Mouse (Mus musculus): ENCODE results near the gene Dlg2. TPM values are rescaled to one million over a fixed set of nuclear protein-coding genes. Genes with fewer than 3 reads are reported as not detected.

The Dlg2 gene
- polyA plus RNA-seq, 1 experiment, result 4.1 TPM

GRCm38 (mm10) chr7:92125886-92126285 lies 1649.4 kb downstream of the Dlg2 start:
- no peaks in the 10 kb centered on the region for H3K4me1 ChIP-seq
- no peak overlapping the region for H3K4me3 ChIP-seq (replicated peaks)
- TF ChIP-seq GATA1 (IDR thresholded peaks at IDR 0.05; ENCODE audit: borderline replicate concordance, low read length) (no peak), FLI1 (IDR thresholded peaks at IDR 0.05; ENCODE audit: low read length) (no peak)
- H3K27me3 ChIP-seq (replicated peaks), result no peaks in the 10 kb centered on the region
- H3K36me3 ChIP-seq (replicated peaks; ENCODE audit: low read length), result no peaks in the 10 kb centered on the region
- H3K9me3 ChIP-seq, result no peaks in the 10 kb centered on the region

- H3K36me3 ChIP-seq (replicated peaks; ENCODE audit: low read length), result no peaks in the 10 kb centered on the region
- H3K9me3 ChIP-seq, result no peaks in the 10 kb centered on the region
- TF ChIP-seq GATA1 (IDR thresholded peaks at IDR 0.05; ENCODE audit: borderline replicate concordance, low read length) (no peak), FLI1 (IDR thresholded peaks at IDR 0.05; ENCODE audit: low read length) (no peak)
- H3K4me1 ChIP-seq, result no peaks in the 10 kb centered on the region
- no peaks in the 10 kb centered on the region for H3K27me3 ChIP-seq (replicated peaks)
- H3K4me3 ChIP-seq (replicated peaks), result no peak overlapping the region
Measured at GRCm38 (mm10) chr7:92134301-92134700, 1657.8 kb downstream of the Dlg2 start.

GRCm38 (mm10) chr7:92135624-92136023 lies 1659.2 kb downstream of the Dlg2 start:
- TF ChIP-seq GATA1 (IDR thresholded peaks at IDR 0.05; ENCODE audit: borderline replicate concordance, low read length) (no peak), FLI1 (IDR thresholded peaks at IDR 0.05; ENCODE audit: low read length) (no peak)
- H3K4me1 ChIP-seq, result no peaks in the 10 kb centered on the region
- no peaks in the 10 kb centered on the region for H3K36me3 ChIP-seq (replicated peaks; ENCODE audit: low read length)
- H3K27me3 ChIP-seq (replicated peaks), result no peaks in the 10 kb centered on the region
- H3K4me3 ChIP-seq (replicated peaks), result no peak overlapping the region
- H3K9me3 ChIP-seq, result no peaks in the 10 kb centered on the region

GRCm38 (mm10) chr7:92140051-92140817 lies 1663.8 kb downstream of the Dlg2 start:
- Histone ChIP-seq H3K4me1 (no peaks in the 10 kb centered on the region), H3K9me3 (no peaks in the 10 kb centered on the region), H3K4me3 (replicated peaks) (no peak overlapping the region), H3K27me3 (replicated peaks) (no peaks in the 10 kb centered on the region), H3K36me3 (replicated peaks; ENCODE audit: low read length) (no peaks in the 10 kb centered on the region)
- TF ChIP-seq GATA1 (IDR thresholded peaks at IDR 0.05; ENCODE audit: borderline replicate concordance, low read length) (no peak), FLI1 (IDR thresholded peaks at IDR 0.05; ENCODE audit: low read length) (no peak)

GRCm38 (mm10) chr7:92147499-92147898 lies 1671.0 kb downstream of the Dlg2 start:
- TF ChIP-seq FLI1 (IDR thresholded peaks at IDR 0.05; ENCODE audit: low read length) (no peak), GATA1 (IDR thresholded peaks at IDR 0.05; ENCODE audit: borderline replicate concordance, low read length) (no peak)
- Histone ChIP-seq H3K9me3 (peaks cover 6% of the 10 kb centered on the region), H3K4me1 (no peaks in the 10 kb centered on the region; the same call in 1 of the 2 replicates), H3K4me3 (replicated peaks) (peak overlapping the region; percentile 69), H3K27me3 (replicated peaks) (no peaks in the 10 kb centered on the region), H3K36me3 (replicated peaks; ENCODE audit: low read length) (no peaks in the 10 kb centered on the region)

- TF ChIP-seq FLI1 (IDR thresholded peaks at IDR 0.05; ENCODE audit: low read length), result no peak
- no peak for TF ChIP-seq GATA1 (IDR thresholded peaks at IDR 0.05; ENCODE audit: borderline replicate concordance, low read length)
- peaks cover 6% of the 10 kb centered on the region for H3K9me3 ChIP-seq
- no peak overlapping the region for H3K4me3 ChIP-seq (replicated peaks)
- no peaks in the 10 kb centered on the region; the same call in 1 of the 2 replicates for H3K4me1 ChIP-seq
- H3K27me3 ChIP-seq (replicated peaks), result no peaks in the 10 kb centered on the region
- H3K36me3 ChIP-seq (replicated peaks; ENCODE audit: low read length), result no peaks in the 10 kb centered on the region
Measured at GRCm38 (mm10) chr7:92150768-92151167, 1674.3 kb downstream of the Dlg2 start.

- no peaks in the 10 kb centered on the region for H3K36me3 ChIP-seq (replicated peaks; ENCODE audit: low read length)
- H3K9me3 ChIP-seq, result no peaks in the 10 kb centered on the region
- no peak for TF ChIP-seq FLI1 (IDR thresholded peaks at IDR 0.05; ENCODE audit: low read length)
- no peak for TF ChIP-seq GATA1 (IDR thresholded peaks at IDR 0.05; ENCODE audit: borderline replicate concordance, low read length)
- no peaks in the 10 kb centered on the region for H3K4me1 ChIP-seq
- H3K27me3 ChIP-seq (replicated peaks), result no peaks in the 10 kb centered on the region
- H3K4me3 ChIP-seq (replicated peaks), result no peak overlapping the region
Measured at GRCm38 (mm10) chr7:92154603-92155002, 1678.1 kb downstream of the Dlg2 start.

GRCm38 (mm10) chr7:92163150-92163549 lies 1686.7 kb downstream of the Dlg2 start:
- H3K4me3 ChIP-seq (replicated peaks), result no peak overlapping the region
- TF ChIP-seq GATA1 (IDR thresholded peaks at IDR 0.05; ENCODE audit: borderline replicate concordance, low read length) (no peak), FLI1 (IDR thresholded peaks at IDR 0.05; ENCODE audit: low read length) (no peak)
- no peaks in the 10 kb centered on the region; the same call in 1 of the 2 replicates for H3K4me1 ChIP-seq
- H3K9me3 ChIP-seq, result no peaks in the 10 kb centered on the region
- no peaks in the 10 kb centered on the region for H3K36me3 ChIP-seq (replicated peaks; ENCODE audit: low read length)
- H3K27me3 ChIP-seq (replicated peaks), result no peaks in the 10 kb centered on the region

- TF ChIP-seq FLI1 (IDR thresholded peaks at IDR 0.05; ENCODE audit: low read length), result no peak
- TF ChIP-seq GATA1 (IDR thresholded peaks at IDR 0.05; ENCODE audit: borderline replicate concordance, low read length), result no peak
- H3K27me3 ChIP-seq (replicated peaks), result no peaks in the 10 kb centered on the region
- no peaks in the 10 kb centered on the region for H3K36me3 ChIP-seq (replicated peaks; ENCODE audit: low read length)
- H3K9me3 ChIP-seq, result no peaks in the 10 kb centered on the region
- no peaks in the 10 kb centered on the region; the same call in 1 of the 2 replicates for H3K4me1 ChIP-seq
- H3K4me3 ChIP-seq (replicated peaks), result no peak overlapping the region
Measured at GRCm38 (mm10) chr7:92164316-92164715, 1687.8 kb downstream of the Dlg2 start.

GRCm38 (mm10) chr7:92164875-92165518 lies 1688.5 kb downstream of the Dlg2 start:
- Histone ChIP-seq H3K9me3 (no peaks in the 10 kb centered on the region), H3K4me1 (no peaks in the 10 kb centered on the region; the same call in 1 of the 2 replicates), H3K4me3 (replicated peaks) (no peak overlapping the region), H3K27me3 (replicated peaks) (no peaks in the 10 kb centered on the region), H3K36me3 (replicated peaks; ENCODE audit: low read length) (no peaks in the 10 kb centered on the region)
- TF ChIP-seq GATA1 (IDR thresholded peaks at IDR 0.05; ENCODE audit: borderline replicate concordance, low read length) (no peak), FLI1 (IDR thresholded peaks at IDR 0.05; ENCODE audit: low read length) (no peak)
